Mouse (Mus musculus) intestine, embryonic 14.5 days (tissue): ENCODE data around the gene Nrn1l. TPM values are rescaled to one million over a fixed set of nuclear protein-coding genes. Genes with fewer than 3 reads are reported as not detected.

Experiments
- ATAC-seq: fragments of 200-750 bp; cut with Nextera tagmentation; replicated peaks from 2 replicates; pipeline ENCODE4 v1.8.0; 2017; ENCODE audit warnings: low read depth, moderate number of reproducible peaks, moderate TSS enrichment, moderate library complexity; ENCODE audit not compliant: low FRiP score, low TSS enrichment
- DNase-seq: peaks from one replicate; pipeline ENCODE4 v3.0.0-alpha.2; 2018; ENCODE audit warnings: low spot score
- H3K27ac ChIP-seq: fragments of 300-500 bp; sonication (generic); 2 replicates; pipeline ENCODE4 v1.5.1; 2014; ENCODE audit warnings: low read depth, mild to moderate bottlenecking, control low read depth
- H3K27me3 ChIP-seq: fragments of 300-500 bp; sonication (generic); replicated peaks from 2 replicates; pipeline ENCODE4 v1.6.1; 2014; ENCODE audit warnings: low read length, control low read depth; ENCODE audit not compliant: control insufficient read depth, insufficient read depth
- H3K36me3 ChIP-seq: fragments of 300-500 bp; sonication (generic); 2 replicates; pipeline ENCODE4 v1.6.1; 2014; ENCODE audit warnings: low read length, control low read depth; ENCODE audit not compliant: control insufficient read depth, insufficient read depth
- H3K4me1 ChIP-seq: fragments of 300-500 bp; sonication (generic); replicated peaks from 2 replicates; pipeline ENCODE4 v1.6.1; 2014; ENCODE audit warnings: low read length, control low read depth, mixed read lengths; ENCODE audit not compliant: control insufficient read depth, insufficient read depth
- H3K4me2 ChIP-seq: fragments of 300-500 bp; sonication (generic); 2 replicates; pipeline ENCODE4 v1.6.1; 2014; ENCODE audit warnings: low read length
- H3K4me3 ChIP-seq: fragments of 300-500 bp; sonication (generic); 2 replicates; pipeline ENCODE4 v1.5.1; 2014; ENCODE audit warnings: low read depth, low read length, control low read depth, mixed read lengths
- H3K9ac ChIP-seq: fragments of 300-500 bp; sonication (generic); 2 replicates; pipeline ENCODE4 v1.6.1; 2014; ENCODE audit warnings: mild to moderate bottlenecking, low read length
- H3K9me3 ChIP-seq: fragments of 300-500 bp; sonication (generic); 2 replicates; pipeline ENCODE4 v1.6.1; 2016; ENCODE audit warnings: low read length, control low read depth; ENCODE audit not compliant: control insufficient read depth
- WGBS: fragments of 180-500 bp; shearing (Covaris S2); extraction: QIAGEN DNeasy Blood & Tissue Kit; methylation state at CpG from one replicate; pipeline ENCODE4 v1.1.7; 2014; 5-methylcytosine and 5-hydroxymethylcytosine counted together
- polyA plus RNA-seq: library from polyadenylated mRNA; unstranded; fragments of >200 nt; fragmentation: Nextera tagmentation; extraction: Ambion mirVana; gene quantifications from 2 replicates; pipeline ENCODE4 v1.2.1, GENCODE M21; 2014

Nrn1l gene
- polyA plus RNA-seq, 1 experiment from 2014 or later, result 0.32 TPM

DNA sequence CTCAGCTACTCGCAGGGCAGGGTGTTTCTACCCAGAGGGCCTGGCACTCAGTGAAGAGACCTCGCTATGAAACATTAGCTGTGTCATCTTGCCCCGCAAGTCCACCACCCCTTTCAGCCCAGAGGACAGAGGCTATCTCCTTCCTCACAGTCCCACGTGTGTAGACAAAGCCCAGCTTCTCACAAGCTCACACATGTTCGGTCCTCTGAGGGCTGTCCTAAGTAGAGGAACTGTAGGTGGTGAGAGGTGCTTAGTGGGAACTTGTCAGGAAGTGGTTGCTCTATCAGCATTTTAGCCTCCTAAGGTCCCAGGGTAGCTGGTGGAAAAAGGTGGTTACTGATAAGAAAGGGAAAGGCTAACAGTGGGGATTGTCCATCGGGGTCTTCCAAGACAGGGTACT is 41.7 kb downstream of the Nrn1l start:
- Histone ChIP-seq H3K4me2 (no peak overlapping the region), H3K9me3 (no peaks in the 10 kb centered on the region), H3K9ac (no peak overlapping the region), H3K4me3 (no peak overlapping the region), H3K4me1 (peaks cover 13% of the 10 kb centered on the region; the same call in 1 of the 2 replicates), H3K27ac (no peak overlapping the region), H3K27me3 (no peaks in the 10 kb centered on the region), H3K36me3 (peaks cover 35% of the 10 kb centered on the region)
- no peak for ATAC-seq
- no peak for DNase-seq
- 76% methylated on average over 6 of the region's 6 CpGs for WGBS

DNA sequence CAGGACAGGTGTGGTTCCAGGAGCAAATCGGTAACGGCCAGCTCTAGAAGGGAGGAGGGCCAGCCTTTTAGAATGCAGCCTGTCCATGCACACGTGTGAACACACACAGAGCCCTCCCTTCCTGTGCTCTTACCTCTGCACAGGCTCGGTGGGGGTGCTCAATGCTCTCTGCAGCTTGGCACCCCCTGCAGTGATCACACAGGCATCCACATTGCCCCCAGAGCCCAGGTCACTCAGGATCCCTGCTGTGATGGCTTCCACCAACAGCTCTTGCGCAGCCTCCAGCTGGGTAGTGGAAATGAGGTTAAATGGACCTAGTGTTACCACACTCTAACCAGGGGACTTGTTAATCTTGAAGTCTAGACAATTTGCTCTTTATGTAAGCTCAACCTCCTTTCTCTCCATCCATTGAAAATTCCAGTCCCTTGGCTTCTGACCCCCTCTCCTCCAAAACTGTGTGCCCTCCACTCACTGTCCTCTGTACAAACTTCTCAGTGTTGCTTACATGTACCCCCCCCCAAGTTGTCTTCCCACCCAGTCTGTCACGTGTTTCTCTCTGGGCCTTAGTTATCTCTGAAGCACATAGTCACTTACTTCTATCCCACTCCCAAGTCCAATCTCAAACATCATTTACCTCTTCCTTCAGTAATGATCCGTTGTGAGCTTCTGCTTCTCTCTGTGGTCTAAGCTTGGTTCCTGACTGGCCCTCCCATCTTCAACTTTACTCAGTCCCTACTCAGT is 42.7 kb downstream of the Nrn1l start:
- Histone ChIP-seq H3K27ac (0 out of 2 replicates have a peak overlapping the region, but pooled peaks have one; percentile 38), H3K4me3 (peak overlapping the region; percentile 82)
- WGBS, result 32% methylated on average over 7 of the region's 7 CpGs

DNA sequence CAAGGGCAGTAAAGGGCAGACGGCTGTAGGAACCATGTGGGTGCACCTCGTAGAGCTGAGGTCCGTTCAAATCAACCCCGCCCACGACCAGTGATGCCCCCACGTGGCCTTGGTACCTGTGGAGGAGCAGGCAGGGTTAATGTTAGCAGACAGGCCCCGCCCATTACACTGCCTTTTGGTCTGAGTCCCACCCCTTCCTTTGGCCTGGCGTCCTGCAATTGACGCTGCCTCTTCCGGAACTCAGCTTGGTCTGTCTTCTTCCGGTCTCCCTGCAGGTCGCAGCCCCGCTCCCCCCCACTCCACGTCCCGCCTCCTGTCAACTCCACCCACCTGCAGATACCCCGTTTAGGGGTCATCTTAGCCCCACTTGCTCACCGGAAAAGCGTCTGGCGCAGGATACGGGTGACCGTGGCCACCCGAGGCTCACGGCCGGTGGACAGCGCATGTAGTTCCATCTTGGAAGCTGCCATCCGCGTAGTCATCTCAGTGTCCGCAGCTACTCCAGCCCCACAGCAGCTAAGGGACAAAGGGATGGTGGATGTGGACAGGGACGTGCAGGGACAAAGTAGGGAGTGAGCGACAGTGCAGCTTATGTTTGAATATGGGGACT is 43.6 kb downstream of the Nrn1l start:
- peak overlapping the region; percentile 94 for H3K4me2 ChIP-seq
- H3K4me1 ChIP-seq, result peaks cover 13% of the 10 kb centered on the region; the same call in 1 of the 2 replicates
- under 1% methylated on average over 30 of the region's 30 CpGs for WGBS
- DNase-seq, result peak; percentile 86
- peaks cover 27% of the 10 kb centered on the region for H3K36me3 ChIP-seq
- no peaks in the 10 kb centered on the region for H3K9me3 ChIP-seq
- peak; percentile 86 for ATAC-seq
- H3K4me3 ChIP-seq, result peak overlapping the region; percentile 82
- peak overlapping the region; percentile 63 for H3K9ac ChIP-seq
- no peaks in the 10 kb centered on the region for H3K27me3 ChIP-seq
- H3K27ac ChIP-seq, result peak overlapping the region; percentile 69

More for the DNA sequence above, 42.7 kb downstream of the Nrn1l start:
- Histone ChIP-seq H3K9me3 (no peaks in the 10 kb centered on the region), H3K4me1 (peaks cover 13% of the 10 kb centered on the region; the same call in 1 of the 2 replicates), H3K27me3 (no peaks in the 10 kb centered on the region), H3K36me3 (peaks cover 32% of the 10 kb centered on the region), H3K4me2 (peak overlapping the region; percentile 94), H3K9ac (peak overlapping the region; percentile 63)
- ATAC-seq (no peak), DNase-seq (no peak)

DNA sequence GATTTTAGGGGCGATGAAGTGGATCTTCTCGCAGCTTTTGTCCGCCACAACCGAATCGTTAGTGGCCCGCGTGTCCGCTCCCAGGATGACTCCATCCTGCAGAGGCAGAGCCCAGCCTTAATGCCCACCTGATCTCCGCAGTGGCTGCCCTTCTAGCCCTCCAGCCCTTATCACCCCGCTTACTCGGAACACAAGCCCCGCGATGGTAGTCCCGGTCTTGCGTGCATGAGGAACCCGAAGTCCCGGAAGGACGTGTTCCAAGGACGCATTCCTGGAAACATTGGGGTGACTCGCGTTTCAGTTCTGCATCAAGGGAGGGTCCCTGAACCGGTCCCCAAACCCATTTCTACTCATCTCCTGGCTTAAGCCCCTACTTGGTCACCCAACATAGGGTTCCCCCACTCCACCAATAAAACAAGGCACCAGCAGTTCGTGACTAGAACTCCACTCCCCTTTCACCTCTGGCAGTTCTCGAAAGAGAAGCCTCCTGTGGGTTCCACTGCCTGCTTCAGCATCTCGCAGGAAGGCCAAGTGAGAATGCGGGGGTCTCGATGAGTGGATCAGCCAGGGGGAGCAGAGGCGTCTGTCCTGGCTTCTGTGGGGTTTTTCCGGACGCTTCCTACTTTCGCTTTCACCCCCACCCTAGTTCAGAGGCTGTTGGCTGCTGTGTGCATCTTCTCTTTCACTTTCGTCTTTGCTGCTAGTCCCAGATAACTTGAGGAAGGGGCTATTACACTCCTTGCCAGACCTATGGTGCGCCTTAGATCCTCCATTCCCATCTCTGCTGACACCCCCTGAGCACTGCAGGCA is 44.3 kb downstream of the Nrn1l start:
- ATAC-seq, result peak; percentile 33; the same call in 1 of the 2 replicates
- H3K4me3 ChIP-seq, result peak overlapping the region; percentile 82
- H3K27ac ChIP-seq, result peak overlapping the region; percentile 69
- H3K9me3 ChIP-seq, result no peaks in the 10 kb centered on the region
- H3K27me3 ChIP-seq, result no peaks in the 10 kb centered on the region
- peaks cover 13% of the 10 kb centered on the region; the same call in 1 of the 2 replicates for H3K4me1 ChIP-seq
- H3K36me3 ChIP-seq, result peaks cover 26% of the 10 kb centered on the region; the same call in 1 of the 2 replicates
- DNase-seq, result peak; percentile 84
- peak overlapping the region; percentile 63 for H3K9ac ChIP-seq
- under 1% methylated on average over 33 of the region's 33 CpGs for WGBS
- peak overlapping the region; percentile 94 for H3K4me2 ChIP-seq

DNA sequence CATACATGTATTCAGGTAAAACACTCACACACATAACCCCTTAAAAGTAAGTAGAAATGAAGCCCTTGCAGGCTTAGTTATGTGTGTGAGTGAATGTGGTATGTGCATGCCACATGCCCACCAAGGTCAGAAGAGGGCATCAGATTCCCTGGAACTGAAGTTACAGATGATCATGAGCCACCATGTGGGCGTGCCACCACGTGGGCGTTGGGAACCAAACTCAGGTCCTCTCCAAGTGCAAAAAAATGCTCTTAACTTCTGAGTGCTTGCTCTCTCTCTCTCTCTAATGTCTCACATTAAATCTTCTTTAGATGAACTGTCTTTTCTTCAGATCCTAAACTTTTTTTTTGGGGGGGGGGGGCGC is 44.9 kb downstream of the Nrn1l start, which contains the start of gene Psmb10:
Gene Psmb10, minus strand, starts transcription at position 139 of the 364 bp plus-strand sequence.
- Histone ChIP-seq H3K9me3 (no peaks in the 10 kb centered on the region), H3K4me3 (peak within 1 kb of the TSS; percentile 82), H3K4me2 (peak within 1 kb of the TSS; percentile 94), H3K36me3 (peaks cover 26% of the 10 kb centered on the region), H3K27ac (peak within 1 kb of the TSS; percentile 69), H3K27me3 (no peaks in the 10 kb centered on the region), H3K4me1 (peaks cover 13% of the 10 kb centered on the region; the same call in 1 of the 2 replicates), H3K9ac (peak within 1 kb of the TSS; percentile 63)
- ATAC-seq (no peak), DNase-seq (no peak)
- 16% methylated on average over 4 of the region's 4 CpGs for WGBS

DNA sequence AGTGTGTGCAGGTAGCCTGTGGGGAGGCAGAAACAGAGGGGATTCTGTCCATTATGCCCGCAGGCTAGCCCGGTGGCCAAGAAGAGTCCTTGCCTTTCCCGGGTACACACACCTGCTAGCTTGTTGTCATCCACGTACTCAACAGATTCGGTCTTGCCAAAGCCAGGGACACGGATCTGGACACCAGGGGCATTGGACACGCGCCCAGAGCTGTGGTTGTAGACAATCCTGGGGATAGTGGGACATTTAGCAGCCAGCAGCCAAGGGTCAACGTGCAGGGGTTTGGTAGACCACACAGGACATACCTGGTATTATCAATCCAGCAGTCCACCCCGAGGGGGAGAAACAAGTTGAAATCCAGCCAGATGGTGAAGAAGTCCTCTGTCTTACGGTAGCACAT is 48.7 kb downstream of the Nrn1l start:
- Histone ChIP-seq H3K9ac (no peak overlapping the region), H3K27ac (no peak overlapping the region), H3K4me3 (no peak overlapping the region), H3K27me3 (no peaks in the 10 kb centered on the region), H3K9me3 (no peaks in the 10 kb centered on the region), H3K4me1 (0 out of 2 replicates have a peak, but pooled peaks cover 5% of the 10 kb centered on the region), H3K36me3 (peaks cover 51% of the 10 kb centered on the region), H3K4me2 (no peak overlapping the region)
- no peak for DNase-seq
- WGBS, result 96% methylated on average over 11 of the region's 11 CpGs
- ATAC-seq, result no peak

DNA sequence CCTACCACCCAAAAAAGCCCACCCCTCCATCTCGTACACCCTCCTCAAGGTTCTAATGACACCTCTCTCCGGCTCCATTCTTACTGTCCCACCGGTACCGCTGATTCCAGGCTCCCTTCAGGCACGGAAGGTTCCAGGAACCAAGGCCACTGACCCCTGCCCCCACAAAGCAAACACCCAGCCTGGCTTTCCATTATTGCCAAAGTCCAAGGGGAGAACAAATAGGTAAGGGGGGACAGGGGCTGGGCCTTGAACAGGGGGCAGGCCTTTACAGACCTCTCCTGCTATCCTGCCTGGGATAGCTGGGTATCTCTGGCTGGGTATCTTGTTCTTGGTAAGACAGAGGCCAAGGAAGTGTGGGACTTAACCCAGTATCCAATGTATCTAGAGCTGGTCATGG is 49.2 kb downstream of the Nrn1l start:
- Histone ChIP-seq H3K27ac (no peak overlapping the region), H3K36me3 (peaks cover 56% of the 10 kb centered on the region), H3K9me3 (no peaks in the 10 kb centered on the region), H3K27me3 (no peaks in the 10 kb centered on the region), H3K9ac (no peak overlapping the region), H3K4me1 (0 out of 2 replicates have a peak, but pooled peaks cover 5% of the 10 kb centered on the region), H3K4me2 (no peak overlapping the region), H3K4me3 (no peak overlapping the region)
- 92% methylated on average over 5 of the region's 5 CpGs for WGBS
- DNase-seq (no peak), ATAC-seq (no peak)

DNA sequence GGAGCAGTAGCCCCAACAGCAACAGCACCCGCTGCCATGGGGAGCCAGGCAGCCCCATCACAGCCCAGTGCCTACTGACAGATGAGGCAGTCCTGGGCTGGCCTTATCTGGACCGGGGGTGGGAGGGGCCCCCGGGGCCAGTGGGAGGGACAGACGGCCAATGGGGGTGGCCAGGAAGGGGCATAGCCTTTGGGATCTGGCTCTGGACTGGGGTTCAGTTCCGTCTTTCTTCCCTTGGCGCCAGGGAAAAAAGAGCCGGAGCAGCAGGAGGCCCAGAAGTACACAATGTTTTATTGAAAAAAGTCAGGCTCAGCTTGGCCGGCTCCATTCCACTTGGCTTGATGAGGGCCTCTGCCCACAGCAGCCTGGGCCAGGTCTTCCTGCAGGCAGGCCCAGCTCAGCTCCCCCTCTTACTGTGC is 50.0 kb downstream of the Nrn1l start, which contains the start of gene Lcat:
Gene Lcat, minus strand, starts transcription at position 62 of the 419 bp plus-strand sequence.
- Histone ChIP-seq H3K4me3 (no peak within 1 kb of the TSS), H3K9ac (no peak within 1 kb of the TSS), H3K27ac (no peak within 1 kb of the TSS), H3K9me3 (no peaks in the 10 kb centered on the region), H3K4me1 (0 out of 2 replicates have a peak, but pooled peaks cover under 1% of the 10 kb centered on the region), H3K36me3 (peaks cover 64% of the 10 kb centered on the region), H3K4me2 (no peak within 1 kb of the TSS), H3K27me3 (no peaks in the 10 kb centered on the region)
- DNase-seq (no peak), ATAC-seq (no peak)
- WGBS, result 83% methylated on average over 8 of the region's 8 CpGs
